Mouse (Mus musculus) midbrain, embryonic 15.5 days (tissue): Measurements from ENCODE around the gene Zfyve21. TPM values are rescaled to one million over a fixed set of nuclear protein-coding genes. Genes with fewer than 3 reads are reported as not detected.

Experiments used
- ATAC-seq: fragments of 200-750 bp; cut with Nextera tagmentation; replicated peaks from 2 replicates; pipeline ENCODE4 v1.8.0; 2017; ENCODE audit warnings: moderate TSS enrichment
- H3K27ac ChIP-seq: fragments of 300-500 bp; sonication (generic); 2 replicates; pipeline ENCODE4 v1.5.1; 2015; ENCODE audit warnings: mild to moderate bottlenecking, inconsistent platforms
- H3K27me3 ChIP-seq: fragments of 300-500 bp; sonication (generic); replicated peaks from 2 replicates; pipeline ENCODE4 v1.6.1; 2015; ENCODE audit warnings: inconsistent platforms
- H3K36me3 ChIP-seq: fragments of 300-500 bp; sonication (generic); replicated peaks from 2 replicates; pipeline ENCODE4 v1.6.1; 2015; ENCODE audit warnings: inconsistent platforms
- H3K4me1 ChIP-seq: fragments of 300-500 bp; sonication (generic); 2 replicates; pipeline ENCODE4 v1.6.1; 2015; ENCODE audit warnings: inconsistent platforms
- H3K4me2 ChIP-seq: fragments of 300-500 bp; sonication (generic); 2 replicates; pipeline ENCODE4 v1.6.1; 2015; ENCODE audit warnings: inconsistent platforms, mild to moderate bottlenecking, moderate library complexity
- H3K4me3 ChIP-seq: fragments of 300-500 bp; sonication (generic); 2 replicates; pipeline ENCODE4 v1.5.1; 2015; ENCODE audit warnings: mild to moderate bottlenecking, inconsistent platforms
- H3K9ac ChIP-seq: fragments of 300-500 bp; sonication (generic); 2 replicates; pipeline ENCODE4 v1.6.1; 2015; ENCODE audit warnings: mild to moderate bottlenecking, inconsistent platforms
- H3K9me3 ChIP-seq: fragments of 300-500 bp; sonication (generic); 2 replicates; pipeline ENCODE4 v1.6.1; 2016; ENCODE audit warnings: inconsistent platforms
- WGBS: fragments of 180-500 bp; shearing (Covaris S2); methylation state at CpG from one replicate; pipeline ENCODE4 v1.1.7; 2015; ENCODE audit warnings: mixed read lengths; 5-methylcytosine and 5-hydroxymethylcytosine counted together
- polyA plus RNA-seq: library from polyadenylated mRNA; unstranded; fragments of >200 nt; fragmentation: Nextera tagmentation; extraction: Ambion mirVana; gene quantifications from 2 replicates; pipeline ENCODE4 v1.2.1, GENCODE M21; 2015

The Zfyve21 gene
- polyA plus RNA-seq, 1 experiment from 2014 or later, result 32.3 TPM

GRCm38 (mm10) chr12:111829447-111829846 lies 15.5 kb downstream of the Zfyve21 start:
- Histone ChIP-seq H3K4me1 (no peaks in the 10 kb centered on the region), H3K9me3 (no peaks in the 10 kb centered on the region), H3K4me3 (no peak overlapping the region), H3K27ac (no peak overlapping the region), H3K4me2 (no peak overlapping the region), H3K9ac (no peak overlapping the region), H3K27me3 (no peaks in the 10 kb centered on the region), H3K36me3 (peaks cover 38% of the 10 kb centered on the region)
- no peak for ATAC-seq
- WGBS, result 42% methylated on average over 5 of the region's 5 CpGs

DNA sequence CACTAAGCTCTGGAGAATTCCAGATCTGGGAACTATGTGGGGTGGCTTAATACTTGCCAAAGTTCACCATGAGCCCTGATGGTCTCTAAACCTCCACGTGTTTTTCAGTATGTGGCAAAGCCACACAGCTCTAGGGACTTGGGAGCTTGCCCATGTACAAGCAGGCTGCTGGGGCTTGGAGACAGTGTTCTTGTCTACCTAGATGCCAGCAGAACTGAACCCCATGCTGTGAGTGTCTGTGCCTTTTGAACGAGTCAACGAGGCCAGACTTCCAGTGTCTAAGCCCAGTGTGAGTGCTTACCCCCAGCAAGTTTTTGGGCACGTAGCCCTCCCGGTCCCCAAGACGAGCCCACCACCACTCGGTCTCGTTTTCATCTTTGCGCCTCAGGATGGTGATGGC lies 16.0 kb downstream of the Zfyve21 start:
- H3K27me3 ChIP-seq, result no peaks in the 10 kb centered on the region
- no peak overlapping the region for H3K9ac ChIP-seq
- WGBS, result 81% methylated on average over 9 of the region's 9 CpGs
- peaks cover 40% of the 10 kb centered on the region for H3K36me3 ChIP-seq
- H3K27ac ChIP-seq, result no peak overlapping the region
- H3K9me3 ChIP-seq, result no peaks in the 10 kb centered on the region
- no peak for ATAC-seq
- H3K4me2 ChIP-seq, result no peak overlapping the region
- no peak overlapping the region for H3K4me3 ChIP-seq
- H3K4me1 ChIP-seq, result no peaks in the 10 kb centered on the region

DNA sequence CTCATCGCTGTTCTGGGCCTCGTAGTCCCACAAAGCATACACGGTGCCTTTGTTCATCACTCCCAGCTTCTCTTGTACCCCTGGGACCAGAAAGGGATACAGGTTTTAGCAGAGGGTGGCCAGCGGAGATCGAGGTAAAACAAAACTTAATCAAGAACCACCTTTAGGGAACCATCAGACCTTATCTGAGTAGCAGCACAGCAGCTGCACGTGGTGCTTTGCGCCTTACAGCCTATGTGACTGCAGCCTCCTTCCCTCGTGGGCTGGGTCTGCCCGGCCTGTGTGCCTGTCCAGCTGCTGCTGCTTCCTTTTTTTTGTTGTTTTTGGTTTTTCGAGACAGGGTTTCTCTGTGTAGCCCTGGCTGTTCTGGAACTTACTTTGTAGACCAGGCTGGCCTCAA lies 16.4 kb downstream of the Zfyve21 start:
- 87% methylated on average over 10 of the region's 10 CpGs for WGBS
- no peak overlapping the region for H3K27ac ChIP-seq
- ATAC-seq, result no peak

GRCm38 (mm10) chr12:111832643-111833042 lies 18.7 kb downstream of the Zfyve21 start:
- Histone ChIP-seq H3K9me3 (no peaks in the 10 kb centered on the region), H3K9ac (no peak overlapping the region), H3K36me3 (peaks cover 46% of the 10 kb centered on the region), H3K4me1 (no peaks in the 10 kb centered on the region), H3K27me3 (no peaks in the 10 kb centered on the region), H3K4me3 (no peak overlapping the region), H3K4me2 (no peak overlapping the region), H3K27ac (no peak overlapping the region)
- ATAC-seq, result no peak
- 78% methylated on average over 5 of the region's 5 CpGs for WGBS

More for the DNA sequence above, 16.4 kb downstream of the Zfyve21 start:
- no peak overlapping the region for H3K4me3 ChIP-seq
- H3K36me3 ChIP-seq, result peaks cover 37% of the 10 kb centered on the region
- no peaks in the 10 kb centered on the region for H3K9me3 ChIP-seq
- H3K27me3 ChIP-seq, result no peaks in the 10 kb centered on the region
- no peak overlapping the region for H3K4me2 ChIP-seq
- no peaks in the 10 kb centered on the region for H3K4me1 ChIP-seq
- H3K9ac ChIP-seq, result no peak overlapping the region

- Histone ChIP-seq H3K4me1 (no peaks in the 10 kb centered on the region), H3K4me2 (no peak overlapping the region), H3K27me3 (no peaks in the 10 kb centered on the region), H3K9me3 (no peaks in the 10 kb centered on the region), H3K27ac (no peak overlapping the region), H3K4me3 (no peak overlapping the region), H3K9ac (no peak overlapping the region), H3K36me3 (peaks cover 45% of the 10 kb centered on the region)
- no peak for ATAC-seq
- WGBS, result 88% methylated on average over 10 of the region's 10 CpGs
These were observed 19.5 kb downstream of the Zfyve21 start for GRCm38 (mm10) chr12:111833457-111833856.

- no peak overlapping the region for H3K27ac ChIP-seq
- no peaks in the 10 kb centered on the region for H3K27me3 ChIP-seq
- ATAC-seq, result no peak
- no peaks in the 10 kb centered on the region for H3K9me3 ChIP-seq
- H3K4me3 ChIP-seq, result no peak overlapping the region
- WGBS, result 88% methylated on average over 15 of the region's 15 CpGs
- H3K9ac ChIP-seq, result no peak overlapping the region
- peaks cover 19% of the 10 kb centered on the region for H3K36me3 ChIP-seq
- no peaks in the 10 kb centered on the region for H3K4me1 ChIP-seq
- no peak overlapping the region for H3K4me2 ChIP-seq
These were observed 28.8 kb downstream of the Zfyve21 start for GRCm38 (mm10) chr12:111842565-111843433.

GRCm38 (mm10) chr12:111843470-111843869 lies 29.5 kb downstream of the Zfyve21 start:
- 66% methylated on average over 2 of the region's 2 CpGs for WGBS

DNA sequence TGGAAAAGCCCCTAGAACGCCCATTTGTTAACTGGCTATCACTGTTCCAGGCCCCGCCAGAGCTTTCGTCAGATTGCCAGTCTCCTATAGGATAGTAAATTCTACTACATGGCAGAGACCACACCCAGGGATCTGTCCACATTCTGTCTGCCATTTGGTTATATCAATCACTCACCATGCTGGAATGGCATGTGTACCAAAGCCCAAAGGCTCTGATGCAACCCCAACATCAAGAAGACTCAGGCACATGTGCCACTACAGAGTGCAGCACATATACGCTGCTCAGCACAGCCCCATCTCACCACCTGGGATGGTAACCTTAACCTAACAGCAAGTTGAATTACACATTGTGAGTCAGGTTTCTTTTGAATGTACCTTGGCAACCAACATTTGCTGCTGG lies 32.0 kb downstream of the Zfyve21 start:
- H3K36me3 ChIP-seq, result peaks cover 6% of the 10 kb centered on the region

More at GRCm38 (mm10) chr12:111843470-111843869, 29.5 kb downstream of the Zfyve21 start:
- no peaks in the 10 kb centered on the region for H3K27me3 ChIP-seq
- peaks cover 15% of the 10 kb centered on the region for H3K36me3 ChIP-seq
- no peaks in the 10 kb centered on the region for H3K9me3 ChIP-seq
- H3K4me1 ChIP-seq, result no peaks in the 10 kb centered on the region
- H3K4me3 ChIP-seq, result no peak overlapping the region
- no peak for ATAC-seq
- H3K9ac ChIP-seq, result no peak overlapping the region
- no peak overlapping the region for H3K4me2 ChIP-seq
- no peak overlapping the region for H3K27ac ChIP-seq

DNA sequence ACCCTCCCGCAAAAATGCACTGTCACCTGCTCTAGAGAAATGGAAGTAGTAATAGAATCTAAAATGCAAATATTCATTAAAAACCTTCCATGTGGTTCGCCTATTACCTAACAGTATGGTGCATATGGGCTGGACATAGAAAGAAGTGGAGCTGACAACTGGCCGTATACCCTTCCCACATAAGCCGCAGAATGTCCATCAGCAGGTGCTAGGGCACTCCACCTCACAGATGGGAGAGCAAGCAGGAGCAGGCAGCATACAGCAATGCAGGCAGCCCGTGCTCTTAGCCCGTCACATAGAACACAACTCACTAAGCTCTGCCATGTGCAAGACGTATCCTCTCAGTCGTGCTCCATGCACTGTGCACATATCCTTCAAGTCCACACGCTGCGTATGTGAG lies 32.8 kb downstream of the Zfyve21 start:
- WGBS, result 86% methylated on average over 10 of the region's 10 CpGs
- no peak overlapping the region for H3K27ac ChIP-seq
- no peak for ATAC-seq

More for the DNA sequence above, 32.0 kb downstream of the Zfyve21 start:
- WGBS, result 94% methylated on average over 4 of the region's 4 CpGs
- H3K9me3 ChIP-seq, result no peaks in the 10 kb centered on the region
- H3K9ac ChIP-seq, result no peak overlapping the region
- no peak for ATAC-seq
- no peak overlapping the region for H3K4me3 ChIP-seq
- no peak overlapping the region for H3K4me2 ChIP-seq
- no peaks in the 10 kb centered on the region for H3K4me1 ChIP-seq
- no peak overlapping the region for H3K27ac ChIP-seq
- no peaks in the 10 kb centered on the region for H3K27me3 ChIP-seq

GRCm38 (mm10) chr12:111848300-111848798 lies 34.4 kb downstream of the Zfyve21 start:
- Histone ChIP-seq H3K27ac (no peak overlapping the region), H3K9me3 (no peaks in the 10 kb centered on the region), H3K36me3 (no peaks in the 10 kb centered on the region), H3K4me3 (no peak overlapping the region), H3K27me3 (no peaks in the 10 kb centered on the region), H3K4me1 (0 out of 2 replicates have a peak, but pooled peaks cover 3% of the 10 kb centered on the region), H3K9ac (no peak overlapping the region), H3K4me2 (no peak overlapping the region)
- 78% methylated on average over 9 of the region's 9 CpGs for WGBS
- ATAC-seq, result no peak

More for the DNA sequence above, 32.8 kb downstream of the Zfyve21 start:
- Histone ChIP-seq H3K9me3 (no peaks in the 10 kb centered on the region), H3K36me3 (peaks cover 1% of the 10 kb centered on the region; the same call in 1 of the 2 replicates), H3K4me1 (0 out of 2 replicates have a peak, but pooled peaks cover under 1% of the 10 kb centered on the region), H3K4me3 (no peak overlapping the region), H3K4me2 (no peak overlapping the region), H3K9ac (no peak overlapping the region), H3K27me3 (no peaks in the 10 kb centered on the region)

GRCm38 (mm10) chr12:111851235-111851634 lies 37.3 kb downstream of the Zfyve21 start:
- Histone ChIP-seq H3K27ac (no peak overlapping the region), H3K9me3 (no peaks in the 10 kb centered on the region), H3K4me2 (no peak overlapping the region), H3K36me3 (no peaks in the 10 kb centered on the region), H3K4me3 (no peak overlapping the region), H3K9ac (no peak overlapping the region), H3K27me3 (no peaks in the 10 kb centered on the region), H3K4me1 (0 out of 2 replicates have a peak, but pooled peaks cover 3% of the 10 kb centered on the region)
- ATAC-seq, result no peak
- WGBS, result 51% methylated on average over 2 of the region's 2 CpGs

DNA sequence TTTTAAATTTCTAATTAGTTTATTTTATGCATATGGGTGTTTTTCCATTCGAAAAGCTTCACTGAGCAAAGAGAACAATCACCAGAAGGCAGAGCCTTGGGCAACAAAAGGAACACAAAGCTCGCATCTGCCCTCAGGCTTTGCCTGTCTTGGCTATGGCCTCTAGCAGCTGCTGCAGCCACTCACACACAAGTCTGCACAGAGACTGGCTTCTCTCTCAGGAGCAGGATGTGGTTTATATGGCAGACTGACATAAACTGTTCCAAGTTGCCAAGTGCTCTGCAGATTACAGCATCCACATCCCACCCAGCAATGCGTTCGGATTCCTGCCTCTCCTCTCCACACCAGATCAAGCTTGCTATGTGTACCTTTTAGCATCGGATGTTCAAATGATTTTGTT lies 37.8 kb downstream of the Zfyve21 start:
- H3K4me1 ChIP-seq, result 0 out of 2 replicates have a peak, but pooled peaks cover 3% of the 10 kb centered on the region
- H3K4me2 ChIP-seq, result no peak overlapping the region
- ATAC-seq, result no peak
- no peak overlapping the region for H3K4me3 ChIP-seq
- 69% methylated on average over 5 of the region's 5 CpGs for WGBS
- H3K9me3 ChIP-seq, result no peaks in the 10 kb centered on the region
- H3K9ac ChIP-seq, result no peak overlapping the region
- H3K36me3 ChIP-seq, result no peaks in the 10 kb centered on the region
- H3K27me3 ChIP-seq, result no peaks in the 10 kb centered on the region
- no peak overlapping the region for H3K27ac ChIP-seq
